Mouse (Mus musculus) right cerebral cortex, postnatal 14 days (tissue): ENCODE data around the gene Ces1a.

Experiments used
- DNase-seq: peaks from one replicate; pipeline ENCODE4 v3.0.0; 2022

The Ces1a gene

GRCm38 (mm10) chr8:93048092-93048491 is at the start of gene Ces1a:
Ces1a (minus strand) TSS chr8:93048192.
- no peak for DNase-seq

GRCm38 (mm10) chr8:93095376-93095775 is 47.4 kb upstream of the Ces1a start:
- DNase-seq, result peak; percentile 15

GRCm38 (mm10) chr8:93091324-93091723 is 43.3 kb upstream of the Ces1a start:
- DNase-seq, result no peak

- no peak for DNase-seq
These were observed 40.7 kb upstream of the Ces1a start for GRCm38 (mm10) chr8:93088686-93089122.

GRCm38 (mm10) chr8:93088193-93088592 is 40.2 kb upstream of the Ces1a start:
- no peak for DNase-seq

- no peak for DNase-seq
These were observed 31.9 kb upstream of the Ces1a start, which contains the start of gene Ces1b for GRCm38 (mm10) chr8:93079887-93080286. Ces1b (minus strand) TSS chr8:93080017.

- no peak for DNase-seq
These were observed 27.3 kb upstream of the Ces1a start for GRCm38 (mm10) chr8:93075251-93075650.

GRCm38 (mm10) chr8:93063416-93064117 is 15.6 kb upstream of the Ces1a start:
- DNase-seq, result no peak

- peak; percentile 65 for DNase-seq
These were observed 11.2 kb upstream of the Ces1a start for GRCm38 (mm10) chr8:93059185-93059584.

- no peak for DNase-seq
These were observed 7.2 kb upstream of the Ces1a start for GRCm38 (mm10) chr8:93055238-93055637.

GRCm38 (mm10) chr8:93048510-93049416 is 771 bp upstream of the Ces1a start:
- no peak for DNase-seq

- DNase-seq, result no peak
These were observed 4.9 kb downstream of the Ces1a start for GRCm38 (mm10) chr8:93043083-93043482.

- DNase-seq, result no peak
These were observed 7.0 kb downstream of the Ces1a start for GRCm38 (mm10) chr8:93040776-93041567.

GRCm38 (mm10) chr8:93040256-93040655 is 7.7 kb downstream of the Ces1a start:
- DNase-seq, result no peak

GRCm38 (mm10) chr8:93038831-93039230 is 9.2 kb downstream of the Ces1a start:
- no peak for DNase-seq

- DNase-seq, result no peak
These were observed 17.3 kb downstream of the Ces1a start for GRCm38 (mm10) chr8:93030664-93031063.

GRCm38 (mm10) chr8:93021738-93022137 is 26.3 kb downstream of the Ces1a start:
- no peak for DNase-seq

GRCm38 (mm10) chr8:93014300-93014699 is 33.7 kb downstream of the Ces1a start:
- DNase-seq, result no peak

- peak; percentile 29 for DNase-seq
These were observed 35.8 kb downstream of the Ces1a start for GRCm38 (mm10) chr8:93012226-93012625.

GRCm38 (mm10) chr8:93011439-93011838 is 36.6 kb downstream of the Ces1a start:
- peak; percentile 95 for DNase-seq

GRCm38 (mm10) chr8:93010286-93010685 is 37.7 kb downstream of the Ces1a start:
- DNase-seq, result peak; percentile 44

- DNase-seq, result peak; percentile 52
These were observed 49.4 kb downstream of the Ces1a start for GRCm38 (mm10) chr8:92998600-92998999.

GRCm38 (mm10) chr8:92996840-92997239 is 51.2 kb downstream of the Ces1a start:
- peak; percentile 76 for DNase-seq
